Mouse (Mus musculus): ENCODE data around the gene Pde6b.
A peak's percentile ranks its signal among the peaks of the same experiment; 100 is the strongest.

The Pde6b gene

DNA sequence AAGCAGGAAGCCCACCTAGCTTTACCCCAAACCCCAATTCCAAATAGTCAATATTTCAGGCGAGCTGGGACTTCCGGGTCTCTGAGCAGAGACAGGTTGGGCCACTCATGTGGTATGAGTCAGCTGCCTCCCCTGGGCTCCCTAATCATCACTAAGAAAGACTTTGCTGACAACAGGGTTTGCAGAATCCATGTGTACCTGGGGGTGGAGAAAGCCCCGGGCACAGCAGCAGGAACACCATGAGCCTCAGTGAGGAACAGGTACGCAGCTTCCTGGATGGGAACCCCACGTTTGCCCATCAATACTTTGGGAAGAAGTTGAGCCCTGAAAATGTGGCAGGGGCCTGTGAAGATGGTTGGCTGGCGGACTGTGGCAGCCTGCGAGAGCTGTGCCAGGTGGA is at the start of gene Pde6b:
TSS of gene Pde6b (plus strand) at position 191 of the 400 bp plus-strand sequence.
- no peak for DNase-seq (ENCODE audit: low spot score in 2 of 2)

DNA sequence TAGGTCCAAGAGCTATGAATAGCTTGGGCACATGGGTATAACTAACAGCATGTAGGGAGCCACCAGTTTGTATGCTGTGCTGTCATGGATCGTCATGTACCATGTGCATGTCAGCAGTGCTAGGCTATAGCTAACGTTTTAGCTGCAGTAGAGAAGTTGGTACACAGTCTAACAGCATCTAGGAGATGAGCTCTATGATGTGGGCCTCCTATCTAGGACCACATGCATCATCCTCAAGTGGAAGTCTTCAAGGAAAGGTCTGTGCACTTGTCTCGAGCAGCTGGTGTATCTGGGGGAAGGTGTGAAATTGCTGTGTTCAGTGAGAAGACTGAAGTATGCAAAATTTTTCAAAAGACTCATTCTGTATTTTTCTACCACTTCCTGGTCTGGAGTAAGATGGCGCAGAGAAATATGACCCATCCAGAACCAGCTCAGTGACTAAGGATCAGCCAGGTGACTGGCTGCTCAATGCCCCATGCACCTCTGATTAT is 44.5 kb upstream of the Pde6b start:
- DNase-seq (ENCODE audit: low spot score in 2 of 2) = no peak

DNA sequence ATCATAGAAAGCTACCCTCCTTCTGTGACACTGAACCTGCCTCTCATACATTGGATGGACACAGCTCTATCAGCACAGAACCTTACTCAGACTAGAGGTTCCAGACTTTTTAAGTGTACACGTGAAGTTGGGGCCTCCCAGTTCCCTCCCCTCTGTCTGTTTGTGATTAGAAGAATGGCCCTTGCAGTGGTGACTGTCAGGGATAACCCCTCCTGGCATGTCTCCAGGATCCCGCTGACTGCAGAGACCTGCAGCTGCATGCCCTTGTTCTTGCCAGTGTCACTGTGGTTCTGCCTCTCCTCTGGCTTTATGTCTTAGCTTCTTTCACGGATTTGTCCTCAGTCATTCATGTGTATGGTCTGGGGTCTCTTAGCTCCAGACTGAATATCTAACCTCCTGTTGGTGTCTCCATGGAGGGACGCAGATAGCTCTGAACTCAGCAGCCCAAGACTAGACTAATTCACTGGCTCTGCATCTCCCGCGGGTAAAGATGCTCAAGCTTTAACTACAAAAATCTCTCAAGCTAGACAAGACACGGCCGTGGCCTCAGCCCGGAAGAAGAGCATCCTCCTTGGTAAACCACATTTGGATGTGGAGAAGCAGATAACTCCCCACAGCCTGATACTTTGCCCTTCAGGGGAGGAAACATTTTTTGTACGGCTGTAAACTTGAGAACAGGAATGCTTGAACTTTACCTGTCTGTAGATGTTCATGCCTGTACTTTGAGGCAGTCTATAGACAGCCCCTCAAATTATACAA is 42.7 kb upstream of the Pde6b start:
- DNase-seq (ENCODE audit: low spot score in 2 of 2) = no peak

DNA sequence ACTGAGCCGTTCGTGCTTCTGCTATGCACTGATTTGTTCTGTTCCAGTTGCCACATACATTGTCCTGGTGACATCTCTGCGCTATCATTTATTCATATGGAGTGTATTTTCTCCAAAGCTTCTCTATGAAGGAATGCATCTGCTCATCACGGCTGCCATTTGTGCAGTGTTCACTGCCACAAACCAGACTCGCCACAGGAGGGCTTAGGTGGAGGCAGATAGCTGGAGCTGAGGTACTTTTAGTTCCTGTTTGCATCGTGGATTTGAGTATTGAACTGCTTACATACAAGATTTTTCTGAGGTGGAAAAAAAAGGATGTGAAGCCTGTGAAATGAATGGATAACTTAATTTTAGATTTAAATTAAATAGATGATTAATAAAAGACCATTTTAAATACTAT is 40.3 kb upstream of the Pde6b start:
- DNase-seq (ENCODE audit: low spot score in 2 of 2) = no peak

DNA sequence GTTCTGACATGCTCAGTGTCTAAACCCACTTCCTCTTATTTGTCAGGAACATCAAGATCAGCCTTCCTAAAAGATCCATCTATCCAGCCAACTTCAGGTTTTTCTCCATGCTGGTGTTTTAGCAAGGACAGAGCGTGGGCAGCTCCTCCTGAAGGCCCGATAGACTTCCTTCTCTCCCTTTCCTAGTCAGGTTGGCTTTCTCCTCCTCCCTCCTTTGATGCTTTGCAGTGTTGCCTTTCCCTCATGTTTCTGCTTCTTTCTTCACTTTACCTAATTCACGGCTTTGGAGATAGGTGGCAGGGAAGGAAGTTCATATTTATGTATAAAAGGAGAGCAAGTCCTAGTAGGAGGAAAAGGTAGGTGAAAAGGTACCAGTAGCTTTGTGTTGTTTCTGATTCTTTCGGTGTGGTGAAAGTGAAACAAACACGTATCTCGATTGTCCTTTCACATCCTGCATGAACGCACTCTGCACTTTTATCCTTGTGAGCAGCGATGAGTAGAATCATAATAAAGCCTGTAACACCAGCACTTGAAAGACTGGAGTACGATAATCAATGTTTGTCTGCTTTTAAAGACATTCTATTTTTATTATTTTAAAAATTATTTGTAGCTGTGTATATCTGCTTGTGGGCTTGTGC is 38.6 kb upstream of the Pde6b start:
- DNase-seq (ENCODE audit: low spot score in 2 of 2) = no peak

DNA sequence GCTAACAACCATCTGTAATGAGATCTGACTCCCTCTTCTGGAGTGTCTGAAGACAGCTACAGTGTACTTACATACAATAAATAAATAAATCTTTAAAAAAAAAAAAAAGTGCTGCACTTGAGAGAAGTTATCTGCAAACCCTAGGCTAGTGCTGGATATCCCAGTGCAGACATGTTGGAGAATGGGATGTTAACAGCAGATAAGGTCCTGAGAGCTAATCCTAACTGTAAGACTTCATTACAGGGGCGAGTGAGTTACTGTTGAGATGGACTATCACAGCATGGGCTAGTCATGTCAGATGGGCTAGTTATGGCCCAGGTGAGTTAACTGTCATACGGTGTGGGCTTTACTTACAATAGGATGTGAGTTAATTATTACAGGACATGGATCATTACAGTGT is 34.1 kb upstream of the Pde6b start:
- no peak for DNase-seq (ENCODE audit: low spot score in 2 of 2)

DNA sequence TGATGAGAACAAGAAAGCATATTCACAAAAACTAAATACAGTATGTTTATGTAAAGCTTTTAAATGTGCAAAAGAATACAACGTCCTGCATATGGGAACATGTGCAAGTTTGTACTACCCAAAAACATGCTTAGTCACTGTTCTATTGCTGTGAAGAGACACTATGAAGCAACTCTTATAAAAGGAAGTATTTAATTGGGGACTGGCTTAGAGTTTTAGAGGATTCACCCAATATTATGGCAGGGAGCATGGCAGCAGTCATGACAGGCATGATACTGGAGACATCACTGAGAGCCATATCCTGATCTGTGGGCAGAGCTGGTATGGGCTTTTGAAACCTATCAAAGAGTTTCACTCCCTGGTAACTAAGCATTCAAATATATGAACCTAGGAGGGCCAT is 30.3 kb upstream of the Pde6b start:
- no peak for DNase-seq (ENCODE audit: low spot score in 2 of 2)

DNA sequence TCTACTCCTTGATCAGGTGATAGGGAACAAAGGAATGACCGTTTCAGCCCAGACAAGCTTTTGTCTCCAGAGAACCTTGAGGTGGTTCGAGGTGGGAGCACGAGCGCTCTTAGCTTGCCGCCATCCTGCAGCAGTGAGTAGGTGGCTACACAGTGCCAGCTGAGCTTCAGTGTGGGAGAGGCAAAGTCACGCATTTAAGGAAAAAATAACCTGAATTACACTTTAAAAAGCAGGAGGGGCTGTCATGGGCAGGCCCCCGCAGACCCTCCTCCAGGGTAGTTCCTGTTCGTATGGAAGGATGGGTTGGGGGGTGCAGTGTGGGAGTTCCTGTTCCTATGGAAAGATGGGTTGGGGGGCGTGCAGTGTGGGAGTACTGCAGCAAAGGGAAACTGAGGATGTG is 28.7 kb upstream of the Pde6b start:
- DNase-seq (ENCODE audit: low spot score in 2 of 2) = no peak

DNA sequence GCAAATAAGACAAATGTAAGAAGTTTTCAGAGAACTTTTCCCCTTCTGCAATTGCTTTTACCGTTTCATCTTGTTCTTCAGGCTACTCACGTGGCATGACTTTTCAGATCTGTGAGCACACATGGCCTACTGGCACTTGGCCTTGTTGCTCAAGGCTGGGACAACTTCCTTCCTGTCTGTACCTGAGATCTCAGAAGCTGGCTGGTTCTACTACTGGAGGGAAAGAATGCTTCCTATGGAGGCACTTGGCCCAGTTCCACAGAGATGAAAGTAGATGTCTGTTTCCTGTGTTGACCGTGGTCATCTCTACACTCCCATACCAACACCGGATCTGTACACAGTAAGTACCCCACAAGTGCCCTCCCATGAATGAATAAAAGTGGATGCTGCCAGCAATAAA is 28.0 kb upstream of the Pde6b start:
- DNase-seq (ENCODE audit: low spot score in 2 of 2) = no peak

DNA sequence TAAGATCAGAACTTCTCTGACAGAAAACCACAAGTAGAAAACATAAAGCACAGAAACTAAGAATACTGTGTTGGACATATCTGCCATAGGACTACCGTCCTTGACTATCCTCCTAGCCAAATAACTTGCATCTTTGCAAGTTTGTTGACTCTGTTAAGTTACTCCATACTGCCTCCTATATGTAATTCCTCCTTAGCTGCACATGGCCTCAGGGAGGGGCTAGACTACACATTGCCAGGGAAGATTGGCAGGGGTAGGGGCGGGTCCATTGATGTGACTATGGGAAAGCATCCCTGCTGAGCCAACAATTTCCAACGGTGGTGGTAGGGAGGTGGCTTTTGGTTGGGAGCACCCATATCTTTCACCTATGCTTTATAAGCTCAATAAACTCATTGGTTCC is 25.9 kb upstream of the Pde6b start:
- no peak for DNase-seq (ENCODE audit: low spot score in 2 of 2)

DNA sequence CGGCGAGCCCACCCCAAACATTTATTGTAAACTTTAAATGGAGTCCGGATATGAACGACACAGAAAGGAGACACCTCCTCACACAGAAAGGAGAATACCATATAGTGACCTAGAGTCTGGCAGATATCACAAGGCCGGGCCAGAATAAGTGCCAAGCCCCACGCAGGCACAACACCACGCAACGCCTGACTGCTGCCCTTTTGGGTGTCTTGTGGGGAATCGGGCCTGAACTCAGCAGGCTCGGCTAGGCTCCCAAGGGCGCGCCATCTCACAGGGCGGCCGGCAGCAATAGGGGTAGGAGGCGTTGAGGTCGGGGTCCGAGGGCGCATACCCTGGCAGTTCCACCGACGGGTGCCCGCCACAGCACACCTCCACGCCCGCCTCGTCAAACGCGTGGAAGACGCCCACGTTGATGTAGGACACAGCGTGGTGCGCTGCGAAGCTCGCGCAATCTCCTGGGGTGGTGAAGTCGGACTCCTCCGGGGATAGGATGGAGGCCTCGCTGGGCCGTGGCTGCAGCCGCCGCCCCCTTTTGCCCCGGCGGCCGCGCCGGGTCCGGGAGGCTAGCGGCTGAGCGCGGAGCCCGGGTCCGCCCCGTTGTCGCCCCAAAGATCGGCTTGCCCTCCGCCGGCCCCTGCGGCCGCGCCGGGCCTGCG is 21.7 kb upstream of the Pde6b start:
- DNase-seq (ENCODE audit: low spot score in 2 of 2) = peak in 1 of 2 experiments; percentile 24

DNA sequence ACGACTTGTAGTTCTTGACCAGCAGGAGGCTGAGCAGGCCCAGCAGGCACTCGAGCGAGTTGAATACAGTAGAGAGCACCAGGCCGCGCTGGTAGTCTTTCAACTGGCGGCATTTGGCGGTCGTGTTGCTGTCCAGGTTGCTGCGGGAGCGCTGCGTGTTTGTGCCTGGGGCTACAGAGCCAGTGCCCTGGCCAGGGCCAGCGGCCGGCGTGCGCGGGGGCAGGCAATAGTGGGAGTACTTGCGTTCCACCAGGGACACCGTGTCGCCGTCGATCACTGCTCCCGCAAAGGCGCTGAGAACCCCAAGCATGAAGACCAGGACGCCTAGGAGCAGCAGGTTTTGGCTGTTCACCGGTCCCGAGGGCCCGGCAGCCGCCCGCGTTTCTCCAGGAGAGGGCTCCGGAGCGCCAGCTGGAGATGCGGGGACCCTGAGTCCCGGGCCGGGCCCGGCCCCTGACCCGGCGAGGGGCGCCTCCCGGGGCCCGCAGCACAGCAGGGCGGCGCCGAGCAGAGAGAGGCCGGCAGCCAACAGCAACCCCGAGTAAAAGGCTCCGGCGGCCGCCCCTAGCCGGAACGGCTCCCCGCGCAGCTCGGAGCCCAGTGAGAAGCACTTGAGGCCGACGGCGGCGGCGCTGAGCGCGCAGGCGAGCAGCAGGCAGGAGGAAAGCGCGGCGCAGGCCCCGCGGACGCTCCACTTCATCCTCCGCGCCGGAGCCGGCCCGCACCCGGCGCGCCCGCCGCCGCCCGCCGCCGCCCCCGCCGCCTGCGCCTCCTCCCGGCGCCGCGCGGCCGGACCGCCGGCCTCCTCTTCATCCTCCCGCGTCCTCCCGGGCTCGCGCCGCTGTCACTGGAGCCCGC is 21.0 kb upstream of the Pde6b start:
- DNase-seq (ENCODE audit: low spot score in 2 of 2) = peak in 1 of 2 experiments; percentile 52

DNA sequence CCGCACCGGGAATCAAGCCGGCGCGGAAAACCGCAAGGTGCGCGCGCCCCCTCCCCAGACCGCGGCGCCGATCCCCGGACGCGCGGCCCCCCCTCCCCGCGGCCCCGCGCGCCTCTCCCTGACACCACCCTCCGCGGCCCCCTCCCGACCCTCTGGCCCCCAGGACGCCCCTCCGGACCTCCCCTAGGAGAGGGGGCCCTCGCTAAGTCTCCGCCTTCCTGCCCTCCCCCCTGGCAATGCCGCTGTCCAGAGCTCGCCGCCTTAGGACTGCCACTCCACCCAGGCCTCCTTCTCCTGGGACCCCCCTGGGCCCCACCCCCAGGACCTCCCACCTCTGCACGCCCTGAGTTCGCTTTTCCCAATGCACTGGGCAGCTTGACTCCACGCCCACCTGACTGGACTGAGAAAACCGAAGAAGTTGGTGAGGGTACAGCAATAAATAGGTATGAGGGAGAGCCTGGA is 20.3 kb upstream of the Pde6b start, which contains the start of gene Gm42517:
TSS of gene Gm42517 (minus strand) at position 52 of the 462 bp plus-strand sequence.
- peak; percentile 35 to 46 for DNase-seq (ENCODE audit: low spot score in 2 of 2)

DNA sequence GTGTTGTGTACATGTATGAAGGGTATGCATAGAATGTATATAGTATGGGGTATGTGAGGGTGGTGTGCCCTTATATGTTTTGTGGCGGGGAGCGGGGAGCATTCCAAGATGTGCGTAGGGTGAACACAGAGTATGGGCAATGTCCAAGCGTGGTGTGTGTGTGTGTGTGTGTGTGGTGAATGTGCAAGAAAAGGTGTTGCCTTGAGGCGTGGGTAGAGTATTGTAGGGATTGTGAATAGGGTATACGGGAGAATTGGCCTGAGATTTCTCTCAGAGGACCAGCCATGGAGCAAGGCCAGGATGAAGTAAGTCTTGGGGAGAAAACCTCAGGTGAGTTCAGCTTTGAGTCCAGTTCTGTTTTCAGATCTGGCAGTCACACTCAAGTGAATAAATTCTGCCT is 19.7 kb upstream of the Pde6b start:
- DNase-seq (ENCODE audit: low spot score in 2 of 2) = no peak

DNA sequence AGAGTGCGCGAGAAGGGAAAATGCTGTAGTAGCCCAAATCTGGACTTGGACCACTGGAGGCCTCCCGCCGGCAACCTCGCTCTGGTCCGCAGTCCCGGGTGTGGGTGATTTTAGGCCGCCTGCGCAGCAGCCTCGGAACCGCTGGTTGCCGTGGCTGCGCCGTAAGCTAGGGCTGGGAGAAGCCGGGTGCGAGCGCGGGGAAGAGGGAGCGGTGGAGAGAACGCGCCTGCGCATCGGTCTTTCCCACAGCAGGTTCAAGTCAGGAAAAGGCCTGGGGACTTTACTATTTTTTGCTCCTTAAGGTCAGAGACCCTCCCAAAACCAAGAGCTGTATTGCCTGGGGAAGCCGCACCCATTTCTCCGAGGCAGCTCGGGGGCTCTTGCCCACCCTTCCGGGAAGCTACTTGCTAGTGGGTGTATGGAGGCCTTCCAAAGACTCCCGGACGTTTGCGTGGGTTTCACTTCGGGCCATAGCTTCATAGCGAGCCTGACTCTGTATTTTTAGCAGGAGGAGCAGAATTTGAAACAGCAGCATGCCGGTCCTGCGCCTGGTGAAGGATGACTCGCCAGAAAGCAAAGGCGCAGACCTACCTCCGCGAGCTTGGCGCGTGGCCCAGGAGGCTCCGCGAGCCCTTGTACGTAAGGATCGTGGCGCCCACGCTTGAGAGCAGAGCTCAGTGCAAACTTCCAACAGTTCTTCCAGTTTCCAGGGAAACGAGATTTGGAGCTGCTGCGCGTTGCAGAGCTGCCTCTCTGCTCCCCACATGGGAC is 19.2 kb upstream of the Pde6b start:
- DNase-seq (ENCODE audit: low spot score in 2 of 2) = peak; percentile 81 to 88

DNA sequence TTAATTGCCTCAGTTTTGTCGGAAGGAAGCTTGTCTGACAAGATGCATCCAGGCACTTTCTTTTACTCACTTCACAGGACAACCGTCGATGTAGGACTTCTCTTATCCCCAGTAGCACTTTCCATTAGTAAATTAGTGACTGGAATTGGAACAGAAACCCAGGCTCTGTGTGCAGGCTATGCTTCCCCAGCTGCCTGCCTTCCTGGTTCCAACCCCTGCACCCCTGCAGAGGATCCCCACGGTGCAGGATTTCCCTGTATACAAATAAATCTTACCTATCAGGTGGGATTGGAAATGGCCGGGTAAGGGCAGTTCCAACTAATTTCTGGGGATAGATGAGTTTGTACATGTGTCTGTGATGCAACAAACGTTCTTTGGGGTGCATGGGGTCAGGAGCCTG is 18.2 kb upstream of the Pde6b start:
- DNase-seq (ENCODE audit: low spot score in 2 of 2) = no peak

DNA sequence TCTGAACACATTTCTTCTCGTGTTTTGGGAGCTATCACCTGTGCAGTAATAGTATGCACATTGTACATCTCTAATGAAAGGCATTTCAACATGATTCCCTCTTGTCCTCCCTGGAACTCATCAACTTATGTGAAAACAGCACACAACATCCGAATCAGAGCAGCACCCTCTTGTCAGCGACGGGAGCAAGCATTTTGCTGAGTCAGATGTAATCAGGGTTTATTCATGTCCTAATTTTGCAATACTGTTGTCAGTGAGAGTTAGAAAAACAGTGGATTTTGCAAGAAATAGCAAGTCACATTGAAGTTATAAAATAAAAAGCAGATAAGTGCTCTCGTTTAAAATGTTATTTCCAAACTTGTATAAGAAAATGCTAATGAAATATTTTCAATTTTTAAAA is 14.1 kb upstream of the Pde6b start:
- DNase-seq (ENCODE audit: low spot score in 2 of 2) = no peak

DNA sequence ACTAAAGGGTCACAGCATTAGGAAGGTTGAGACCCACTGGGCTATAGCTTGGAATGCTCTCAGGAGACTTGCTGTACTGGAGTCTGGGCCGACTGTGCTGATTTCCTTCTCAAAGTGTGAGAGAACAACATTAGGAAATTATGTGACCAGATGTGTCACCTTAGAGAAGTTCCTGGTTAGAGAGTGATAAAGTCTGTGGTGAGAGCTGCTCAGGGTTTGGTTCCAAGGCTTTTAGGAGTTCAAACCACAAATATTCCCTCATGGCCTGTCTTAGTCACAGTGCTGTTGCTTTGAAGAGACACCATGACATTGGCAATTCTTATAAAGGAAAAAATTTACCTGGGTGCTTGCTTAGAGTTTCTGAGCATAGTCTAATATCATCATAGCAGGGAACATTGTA is 12.1 kb upstream of the Pde6b start:
- DNase-seq (ENCODE audit: low spot score in 2 of 2) = no peak

DNA sequence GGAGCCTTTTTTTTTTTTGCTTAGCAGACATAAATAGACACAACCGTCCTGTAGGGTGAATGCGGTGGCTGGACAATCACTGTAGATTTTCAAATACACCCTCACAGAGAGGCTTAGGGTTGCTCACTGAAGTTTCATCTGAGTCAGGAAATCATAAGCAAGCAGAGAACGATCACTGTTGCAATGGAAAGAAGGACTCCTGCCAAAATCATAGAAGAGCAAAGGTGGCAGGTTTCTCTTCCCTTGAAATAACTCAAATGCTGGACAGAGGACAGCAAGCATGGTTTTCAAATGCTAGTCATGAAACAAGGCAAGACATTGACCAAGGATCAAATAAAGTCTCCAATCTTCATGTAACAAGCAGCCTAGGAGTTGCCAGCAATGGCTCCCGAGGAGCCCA is 9.8 kb upstream of the Pde6b start:
- no peak for DNase-seq (ENCODE audit: low spot score in 2 of 2)

DNA sequence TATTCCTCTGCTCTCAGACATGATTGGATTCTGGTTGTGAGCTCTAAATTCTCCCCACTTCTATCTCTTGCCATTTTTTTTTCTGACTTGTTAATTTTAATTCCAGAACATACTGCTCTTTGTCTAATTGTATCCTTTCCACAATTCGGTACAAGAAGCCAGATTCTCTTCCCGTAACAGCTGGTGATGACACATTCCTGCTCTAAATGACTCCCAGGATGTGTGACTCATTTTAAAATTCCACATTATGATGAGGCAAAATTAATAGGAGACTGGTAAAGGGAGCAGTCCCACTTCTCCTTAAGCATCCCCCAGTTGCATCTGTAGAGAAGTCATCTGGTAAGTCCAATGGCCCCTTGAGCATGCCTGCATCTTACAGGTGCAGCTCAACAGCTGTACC is 2.6 kb upstream of the Pde6b start:
- no peak for DNase-seq (ENCODE audit: low spot score in 2 of 2)

DNA sequence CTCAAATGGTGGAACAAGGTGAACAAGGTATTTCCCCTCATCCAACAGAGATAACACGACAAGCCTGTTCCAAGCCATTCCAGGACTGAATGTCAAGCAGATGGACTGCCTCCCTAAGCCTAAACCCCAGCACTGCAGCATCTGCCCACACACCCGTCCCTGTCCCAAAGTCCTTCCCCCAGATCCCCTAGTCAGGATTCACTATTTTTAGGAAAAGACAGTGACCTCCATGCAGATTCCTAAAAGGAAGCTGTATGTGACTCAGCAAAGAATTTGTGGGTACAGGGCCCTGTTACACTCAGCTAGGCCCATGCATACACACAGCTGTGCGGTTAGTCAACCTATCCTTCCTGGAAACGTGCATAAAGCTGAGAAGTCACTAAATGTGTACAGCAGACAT is 1.7 kb upstream of the Pde6b start:
- no peak for DNase-seq (ENCODE audit: low spot score in 2 of 2)
